8 mouse cellular contexts compared by ENCODE assay signal in the genomic region with DNA sequence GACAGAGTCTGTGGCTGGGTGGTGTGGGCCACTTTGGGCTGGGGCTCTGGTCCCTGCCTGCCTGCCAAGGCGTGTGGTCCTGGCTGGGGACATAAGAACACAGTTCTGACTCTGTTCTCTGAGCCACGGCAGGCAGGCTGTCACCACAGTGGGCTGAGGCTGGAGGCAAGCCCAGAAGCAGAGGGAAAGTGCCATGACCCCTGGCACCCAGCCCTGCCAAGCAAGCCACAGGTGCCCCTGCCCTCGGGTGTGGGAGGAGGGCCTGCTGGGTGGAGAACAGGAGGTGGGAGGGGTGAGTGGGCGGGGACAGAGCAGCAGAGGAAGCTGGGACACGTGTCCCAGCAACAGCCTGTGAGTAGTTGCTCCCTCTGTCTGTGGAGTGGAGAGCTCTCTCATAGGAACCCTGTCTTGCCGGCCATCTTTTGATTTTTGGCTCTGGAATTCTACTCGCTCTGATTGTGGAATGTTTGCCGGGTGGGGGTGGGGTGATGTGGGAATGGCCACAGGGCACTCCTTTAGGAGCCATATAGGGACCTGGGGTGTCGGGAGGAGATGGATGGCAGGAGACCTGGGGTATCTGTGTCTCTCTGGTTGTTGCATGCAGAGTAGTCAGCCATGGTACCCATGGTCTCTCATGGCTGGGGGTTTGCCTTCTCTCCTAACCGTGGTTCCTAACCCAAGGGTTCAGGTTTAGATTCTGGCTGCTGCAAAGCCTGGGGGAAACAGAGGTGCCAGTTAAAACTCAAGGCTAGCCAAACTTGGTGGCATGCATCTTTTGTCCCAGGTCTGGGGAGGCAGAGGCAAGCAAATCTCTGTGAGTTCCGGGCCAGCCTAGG.
DNase-seq lines count a peak whose midpoint lies in the region; ATAC-seq lines count a peak whose summit lies in the region.

No protein-coding gene starts in this region.

- no peaks in the 10 kb centered on the region for H3K27me3 ChIP-seq in hindbrain, embryonic 15.5 days

- H3K36me3 ChIP-seq in hindbrain, embryonic 15.5 days: no peaks in the 10 kb centered on the region

- ATAC-seq in hindbrain, embryonic 15.5 days (ENCODE audit: low FRiP score, low read depth): peak; percentile 85

- H3K27ac ChIP-seq in hindbrain, embryonic 15.5 days (replicated peaks): peak overlapping the region; percentile 71

- no peak overlapping the region for H3K9ac ChIP-seq in hindbrain, embryonic 15.5 days

- H3K4me2 ChIP-seq in hindbrain, embryonic 15.5 days: no peak overlapping the region

- 24% methylated on average over 11 of the region's 11 CpGs for WGBS in hindbrain, embryonic 15.5 days

- H3K4me3 ChIP-seq in hindbrain, embryonic 15.5 days: no peak overlapping the region

- DNase-seq in R1 (ENCODE audit: low read depth, low spot score): peak; percentile 95
- peak; percentile 78 to 87 for DNase-seq in cerebellum, postnatal 25 days
- peak; percentile 74 to 76 for DNase-seq in frontal cortex, postnatal 36 days (ENCODE audit: low spot score in 2 of 2)
- DNase-seq in left cerebral cortex, adult 11 months (ENCODE audit: low spot score): peak; percentile 77
- peak; percentile 97 for DNase-seq in lung, postnatal 36 days
- DNase-seq in retina, postnatal 7 days (ENCODE audit: low read depth, low spot score): peak; percentile 58
- DNase-seq in urinary bladder, adult 2 months (ENCODE audit: low spot score): peak; percentile 84

- H3K4me1 ChIP-seq in hindbrain, embryonic 15.5 days (replicated peaks): peaks cover 20% of the 10 kb centered on the region

- no peaks in the 10 kb centered on the region for H3K9me3 ChIP-seq in hindbrain, embryonic 15.5 days
